Mouse (Mus musculus) liver, embryonic 15.5 days (tissue): ENCODE results near the gene Gm21970. TPM values are rescaled to one million over a fixed set of nuclear protein-coding genes. Genes with fewer than 3 reads are reported as not detected.

ENCODE experiments used
- ATAC-seq: fragments of 200-750 bp; cut with Nextera tagmentation; 2 replicates; pipeline ENCODE4 v1.8.0; 2017; ENCODE audit warnings: moderate number of reproducible peaks, mild to moderate bottlenecking, moderate library complexity; ENCODE audit not compliant: insufficient read depth
- H3K27ac ChIP-seq: fragments of 300-500 bp; sonication (generic); replicated peaks from 2 replicates; pipeline ENCODE4 v1.5.1; 2015; ENCODE audit warnings: mild to moderate bottlenecking, inconsistent platforms
- H3K27me3 ChIP-seq: fragments of 300-500 bp; sonication (generic); 2 replicates; pipeline ENCODE4 v1.6.1; 2015; ENCODE audit warnings: mild to moderate bottlenecking, inconsistent platforms
- H3K36me3 ChIP-seq: fragments of 300-500 bp; sonication (generic); replicated peaks from 2 replicates; pipeline ENCODE4 v1.6.1; 2015; ENCODE audit warnings: moderate library complexity, mild to moderate bottlenecking, inconsistent platforms
- H3K4me1 ChIP-seq: fragments of 300-500 bp; sonication (generic); replicated peaks from 2 replicates; pipeline ENCODE4 v1.6.1; 2015; ENCODE audit warnings: inconsistent platforms
- H3K4me2 ChIP-seq: fragments of 300-500 bp; sonication (generic); 2 replicates; pipeline ENCODE4 v1.6.1; 2015; ENCODE audit warnings: moderate library complexity, mild to moderate bottlenecking, inconsistent platforms
- H3K4me3 ChIP-seq: fragments of 300-500 bp; sonication (generic); replicated peaks from 2 replicates; pipeline ENCODE4 v1.5.1; 2015; ENCODE audit warnings: mild to moderate bottlenecking, inconsistent platforms
- H3K9ac ChIP-seq: fragments of 300-500 bp; sonication (generic); 2 replicates; pipeline ENCODE4 v1.6.1; 2015; ENCODE audit warnings: moderate library complexity, mild to moderate bottlenecking, inconsistent platforms
- H3K9me3 ChIP-seq: fragments of 300-500 bp; sonication (generic); replicated peaks from 2 replicates; pipeline ENCODE4 v1.6.1; 2016; ENCODE audit warnings: inconsistent platforms
- WGBS: fragments of 180-500 bp; shearing (Covaris S2); methylation state at CpG from one replicate; pipeline ENCODE4 v1.1.7; 2015; ENCODE audit warnings: mixed read lengths; ENCODE audit not compliant: insufficient replicate concordance; 5-methylcytosine and 5-hydroxymethylcytosine counted together
- polyA plus RNA-seq: library from polyadenylated mRNA; unstranded; fragments of >200 nt; fragmentation: Nextera tagmentation; extraction: Ambion mirVana; gene quantifications from 2 replicates; pipeline ENCODE4 v1.2.1, GENCODE M21; 2015

Gm21970 gene
- polyA plus RNA-seq, 1 experiment from 2014 or later, result 0.31 TPM

DNA sequence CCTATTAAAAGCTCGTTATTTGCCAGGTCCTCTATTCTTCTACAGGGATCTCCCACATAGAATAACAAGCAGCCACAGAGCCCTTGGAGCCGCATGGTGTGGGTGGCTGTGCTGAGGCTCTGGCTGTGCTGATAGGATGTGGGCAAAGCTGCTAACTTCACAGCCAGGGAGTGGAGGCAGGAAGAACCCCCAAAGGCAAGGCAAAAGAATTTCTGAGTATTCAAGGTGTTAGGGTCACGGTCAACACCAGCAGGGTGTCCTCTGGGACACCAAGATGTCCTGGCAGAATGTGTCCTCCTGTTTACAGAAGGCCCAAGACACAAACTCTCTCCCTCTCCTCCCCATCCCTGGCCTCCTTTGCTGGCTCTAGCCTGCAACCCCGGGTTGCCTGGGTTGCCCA lies 50.9 kb downstream of the Gm21970 start:
- WGBS, result 23% methylated on average over 4 of the region's 4 CpGs
- H3K9ac ChIP-seq, result peak overlapping the region; percentile 64

DNA sequence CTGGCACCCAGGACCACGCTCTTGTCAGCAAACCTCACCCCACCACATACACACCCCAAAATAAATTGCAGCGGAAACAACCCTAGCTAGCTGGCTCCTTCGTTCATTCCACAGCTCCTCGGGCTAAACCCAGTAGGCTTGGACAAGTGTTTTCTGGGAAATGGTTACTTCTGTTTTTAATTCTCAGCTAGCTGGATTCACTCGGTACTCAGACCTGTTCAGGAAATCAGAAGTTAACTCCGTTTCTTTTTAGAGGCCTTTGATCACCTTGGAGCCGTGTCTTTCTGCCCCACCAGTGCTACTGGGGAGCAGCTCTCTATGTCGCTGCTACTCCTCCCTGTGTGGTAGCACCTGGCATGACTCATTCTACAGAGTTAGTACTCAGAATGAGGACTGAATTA lies 51.7 kb downstream of the Gm21970 start:
- Histone ChIP-seq H3K9ac (peak overlapping the region; percentile 64), H3K36me3 (no peaks in the 10 kb centered on the region), H3K4me2 (peak overlapping the region; percentile 65), H3K4me3 (no peak overlapping the region), H3K4me1 (peaks cover 94% of the 10 kb centered on the region), H3K27ac (peak overlapping the region; percentile 100), H3K27me3 (no peaks in the 10 kb centered on the region), H3K9me3 (no peaks in the 10 kb centered on the region)
- WGBS, result 60% methylated on average over 8 of the region's 8 CpGs
- ATAC-seq, result no peak

More for the DNA sequence above, 50.9 kb downstream of the Gm21970 start:
- Histone ChIP-seq H3K36me3 (no peaks in the 10 kb centered on the region), H3K4me1 (peaks cover 94% of the 10 kb centered on the region), H3K9me3 (no peaks in the 10 kb centered on the region), H3K27me3 (no peaks in the 10 kb centered on the region), H3K27ac (peak overlapping the region; percentile 100), H3K4me3 (peak overlapping the region; percentile 9; the same call in 1 of the 2 replicates), H3K4me2 (peak overlapping the region; percentile 65)
- peak; percentile 61 for ATAC-seq

DNA sequence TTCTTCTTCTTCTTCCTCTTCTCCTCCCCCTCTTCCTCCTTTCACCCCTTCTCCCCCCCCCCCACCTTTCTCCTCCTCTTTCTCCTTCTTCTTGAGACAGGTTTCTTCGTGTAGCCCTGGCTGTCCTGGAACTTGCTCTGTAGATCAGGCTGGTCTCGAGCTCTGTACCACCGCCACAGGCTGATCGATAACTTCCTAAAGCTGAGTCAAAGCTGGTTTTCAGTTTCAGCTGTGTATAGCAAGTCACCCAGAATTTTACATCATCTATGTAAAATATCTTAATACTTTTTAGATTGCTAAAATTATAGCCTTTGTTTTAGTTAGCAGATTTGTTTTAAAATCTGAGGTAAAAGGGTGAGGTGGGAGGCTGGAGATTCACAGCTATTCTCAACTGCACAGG lies 53.3 kb downstream of the Gm21970 start:
- H3K9ac ChIP-seq, result no peak overlapping the region
- peak overlapping the region; percentile 87 for H3K27ac ChIP-seq
- H3K27me3 ChIP-seq, result no peaks in the 10 kb centered on the region
- H3K36me3 ChIP-seq, result no peaks in the 10 kb centered on the region
- WGBS, result 76% methylated on average over 4 of the region's 4 CpGs
- H3K4me1 ChIP-seq, result peaks cover 94% of the 10 kb centered on the region
- ATAC-seq, result no peak
- H3K4me2 ChIP-seq, result no peak overlapping the region
- no peaks in the 10 kb centered on the region for H3K9me3 ChIP-seq
- H3K4me3 ChIP-seq, result no peak overlapping the region

DNA sequence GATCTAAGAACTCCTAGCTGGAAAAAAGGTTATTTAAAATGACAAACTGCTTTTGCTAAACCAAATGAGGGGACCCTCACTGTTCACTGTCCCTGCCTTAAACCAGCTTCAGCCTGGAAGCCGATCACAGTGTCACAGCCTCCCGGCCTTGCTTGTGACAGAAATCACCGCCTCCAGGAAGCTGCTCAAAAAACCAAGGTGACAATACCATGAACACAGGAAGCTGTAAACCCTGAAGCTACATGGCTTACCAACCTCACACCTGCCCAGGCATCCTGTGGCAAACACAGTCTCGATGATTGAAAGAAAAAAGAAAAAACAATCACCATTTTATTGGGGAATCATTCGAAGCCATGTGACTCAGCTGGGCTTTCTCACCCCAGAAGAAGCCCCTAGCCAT lies 54.0 kb downstream of the Gm21970 start:
- Histone ChIP-seq H3K27me3 (no peaks in the 10 kb centered on the region), H3K4me3 (no peak overlapping the region), H3K9me3 (no peaks in the 10 kb centered on the region), H3K27ac (peak overlapping the region; percentile 87; the same call in 1 of the 2 replicates), H3K9ac (no peak overlapping the region), H3K4me2 (no peak overlapping the region), H3K36me3 (no peaks in the 10 kb centered on the region), H3K4me1 (peaks cover 94% of the 10 kb centered on the region)
- ATAC-seq, result no peak
- WGBS, result 63% methylated on average over 5 of the region's 5 CpGs

DNA sequence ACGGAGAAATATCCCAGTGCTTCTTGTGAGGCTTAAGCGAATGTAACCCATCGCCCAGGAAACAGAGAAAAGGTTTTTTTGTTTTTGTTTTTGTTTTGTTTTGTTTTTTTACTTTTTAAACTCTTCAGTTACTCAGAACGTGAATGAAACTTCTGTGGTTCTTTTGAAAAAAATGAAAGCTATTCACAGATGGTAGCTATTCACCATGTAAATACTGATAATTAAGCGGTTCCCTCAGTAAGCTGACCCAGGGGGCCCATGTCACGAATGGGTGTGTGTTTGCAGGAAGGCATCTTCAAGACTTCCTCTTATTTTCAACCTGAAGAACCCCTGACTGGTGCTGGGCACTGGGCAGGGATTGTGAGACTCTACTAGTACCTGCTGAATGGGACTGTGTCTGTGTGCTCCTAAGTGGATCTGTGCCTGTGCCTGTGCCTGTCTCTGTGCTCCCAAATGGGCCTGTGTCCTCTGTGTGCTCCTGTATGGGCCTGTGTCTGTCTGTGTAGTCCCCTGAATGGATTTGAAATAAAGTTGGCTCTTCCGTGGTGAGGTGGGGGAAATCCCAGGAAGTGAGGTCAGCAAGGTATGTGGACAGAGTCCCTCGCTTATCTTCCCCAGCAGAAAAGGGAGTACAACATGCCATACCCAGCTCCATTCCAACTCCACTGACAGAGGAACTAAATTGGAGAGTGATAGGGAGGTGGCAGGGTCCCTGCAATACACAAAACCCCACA lies 55.4 kb downstream of the Gm21970 start:
- Histone ChIP-seq H3K36me3 (no peaks in the 10 kb centered on the region), H3K9me3 (no peaks in the 10 kb centered on the region), H3K4me2 (peak overlapping the region; percentile 34), H3K27ac (peak overlapping the region; percentile 87), H3K4me1 (peaks cover 94% of the 10 kb centered on the region), H3K9ac (peak overlapping the region; percentile 55), H3K27me3 (no peaks in the 10 kb centered on the region), H3K4me3 (no peak overlapping the region)
- WGBS, result 49% methylated on average over 8 of the region's 8 CpGs
- ATAC-seq, result no peak

DNA sequence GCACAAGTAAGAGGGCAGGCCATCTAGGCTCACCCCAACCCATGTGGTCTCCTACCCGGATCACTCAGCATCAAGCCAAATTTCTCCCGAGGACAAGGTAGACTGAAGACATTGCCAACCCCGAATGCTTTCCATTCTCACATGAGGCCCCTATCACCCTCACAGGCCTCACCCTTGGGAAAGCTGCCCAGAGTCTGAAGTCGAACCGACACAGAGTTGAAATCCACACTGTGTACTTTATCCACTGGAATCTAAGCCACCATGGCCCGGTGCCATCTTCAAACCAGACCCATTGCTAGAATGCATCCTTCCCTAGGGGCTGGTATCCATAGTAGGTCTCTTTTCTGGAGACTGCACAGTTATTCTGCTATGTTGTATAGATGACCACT lies 56.0 kb downstream of the Gm21970 start:
- peaks cover 95% of the 10 kb centered on the region for H3K4me1 ChIP-seq
- no peaks in the 10 kb centered on the region for H3K9me3 ChIP-seq
- H3K27ac ChIP-seq, result peak overlapping the region; percentile 87
- peak overlapping the region; percentile 34 for H3K4me2 ChIP-seq
- no peaks in the 10 kb centered on the region for H3K27me3 ChIP-seq
- no peak overlapping the region for H3K4me3 ChIP-seq
- no peaks in the 10 kb centered on the region for H3K36me3 ChIP-seq
- peak; percentile 11; the same call in 1 of the 2 replicates for ATAC-seq
- H3K9ac ChIP-seq, result peak overlapping the region; percentile 55
- WGBS, result 59% methylated on average over 6 of the region's 6 CpGs

- no peaks in the 10 kb centered on the region for H3K36me3 ChIP-seq
- H3K4me2 ChIP-seq, result peak overlapping the region; percentile 34
- peak; percentile 72 for ATAC-seq
- H3K4me3 ChIP-seq, result no peak overlapping the region
- H3K9me3 ChIP-seq, result no peaks in the 10 kb centered on the region
- H3K27ac ChIP-seq, result peak overlapping the region; percentile 87
- H3K27me3 ChIP-seq, result no peaks in the 10 kb centered on the region
- H3K4me1 ChIP-seq, result peaks cover 95% of the 10 kb centered on the region
- peak overlapping the region; percentile 55 for H3K9ac ChIP-seq
- WGBS, result 53% methylated on average over 5 of the region's 5 CpGs
Measured at GRCm38 (mm10) chr16:91448088-91448487, 56.6 kb downstream of the Gm21970 start.

DNA sequence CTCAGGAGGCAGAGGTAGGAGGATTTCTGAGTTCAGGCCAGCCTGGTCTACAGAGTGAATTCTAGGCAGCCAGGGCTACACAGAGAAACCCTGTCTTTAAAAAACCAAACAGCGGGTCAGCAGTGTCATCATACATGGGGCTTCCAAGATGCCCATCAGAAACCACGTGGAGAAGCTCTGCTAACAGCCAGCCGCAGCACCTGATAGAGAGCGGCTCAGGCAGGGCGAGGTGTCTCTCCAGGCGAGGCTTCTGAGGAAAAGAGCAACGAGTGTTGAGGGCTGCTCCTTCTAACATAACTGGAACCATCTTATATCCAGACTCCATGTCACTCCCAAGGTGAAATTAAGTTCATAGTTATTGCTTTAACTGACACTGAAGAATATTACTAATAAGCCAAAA lies 57.4 kb downstream of the Gm21970 start:
- WGBS, result 38% methylated on average over 7 of the region's 7 CpGs

DNA sequence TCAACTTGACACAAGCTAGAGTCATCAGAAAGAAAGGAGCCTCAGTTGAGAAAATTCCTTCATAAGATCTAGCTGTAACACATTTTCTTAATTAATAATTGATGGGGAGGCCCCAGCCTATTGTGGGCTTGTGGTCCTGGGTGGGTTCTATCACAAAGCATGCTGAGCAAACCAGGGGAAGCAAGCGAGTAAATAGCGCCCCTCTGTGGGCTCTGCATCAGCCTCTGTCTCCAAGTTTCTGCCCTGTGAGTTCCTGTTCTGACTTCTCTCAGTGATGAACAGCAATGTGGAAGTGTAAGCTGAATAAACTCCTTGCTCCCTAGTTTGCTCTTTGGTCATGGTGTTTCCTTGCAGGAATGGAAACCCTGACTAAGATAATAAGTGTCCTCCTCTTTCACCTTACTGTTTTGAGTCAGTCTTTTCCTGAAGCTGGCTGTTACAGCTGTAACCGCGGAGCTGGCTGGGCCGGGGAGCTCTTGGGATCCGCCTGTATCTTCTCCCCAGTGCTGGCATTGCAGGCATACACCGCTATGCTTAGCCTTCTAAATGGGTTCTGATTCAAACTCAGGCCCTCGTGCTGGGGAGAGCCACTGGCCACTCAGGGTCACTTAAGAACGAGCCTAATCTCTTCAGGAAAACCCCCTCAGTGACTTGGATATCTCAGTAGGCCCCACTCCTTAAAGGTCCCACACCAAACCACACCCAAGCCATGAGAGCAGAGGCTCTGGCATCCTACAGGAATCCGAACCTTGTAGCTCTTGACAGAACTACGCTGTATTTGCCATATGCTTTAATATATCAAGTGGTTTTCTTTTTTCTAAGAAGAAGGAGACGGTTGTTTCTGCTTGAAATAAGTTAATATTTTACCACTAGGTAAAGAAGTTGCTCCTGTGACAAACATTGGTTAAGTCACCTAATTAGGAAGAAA lies 58.9 kb downstream of the Gm21970 start:
- H3K9me3 ChIP-seq, result no peaks in the 10 kb centered on the region
- H3K36me3 ChIP-seq, result no peaks in the 10 kb centered on the region
- WGBS, result 82% methylated on average over 12 of the region's 12 CpGs
- peak overlapping the region; percentile 87 for H3K27ac ChIP-seq
- H3K9ac ChIP-seq, result no peak overlapping the region
- ATAC-seq, result no peak
- no peak overlapping the region for H3K4me3 ChIP-seq
- H3K4me1 ChIP-seq, result peaks cover 83% of the 10 kb centered on the region
- no peaks in the 10 kb centered on the region for H3K27me3 ChIP-seq
- H3K4me2 ChIP-seq, result no peak overlapping the region

More for the DNA sequence above, 57.4 kb downstream of the Gm21970 start:
- ATAC-seq, result peak; percentile 57
- H3K27me3 ChIP-seq, result no peaks in the 10 kb centered on the region
- peaks cover 94% of the 10 kb centered on the region for H3K4me1 ChIP-seq
- no peaks in the 10 kb centered on the region for H3K36me3 ChIP-seq
- peak overlapping the region; percentile 87 for H3K27ac ChIP-seq
- H3K4me2 ChIP-seq, result 0 out of 2 replicates have a peak overlapping the region, but pooled peaks have one; percentile 11
- no peaks in the 10 kb centered on the region for H3K9me3 ChIP-seq
- no peak overlapping the region for H3K4me3 ChIP-seq
- H3K9ac ChIP-seq, result peak overlapping the region; percentile 55; the same call in 1 of the 2 replicates

DNA sequence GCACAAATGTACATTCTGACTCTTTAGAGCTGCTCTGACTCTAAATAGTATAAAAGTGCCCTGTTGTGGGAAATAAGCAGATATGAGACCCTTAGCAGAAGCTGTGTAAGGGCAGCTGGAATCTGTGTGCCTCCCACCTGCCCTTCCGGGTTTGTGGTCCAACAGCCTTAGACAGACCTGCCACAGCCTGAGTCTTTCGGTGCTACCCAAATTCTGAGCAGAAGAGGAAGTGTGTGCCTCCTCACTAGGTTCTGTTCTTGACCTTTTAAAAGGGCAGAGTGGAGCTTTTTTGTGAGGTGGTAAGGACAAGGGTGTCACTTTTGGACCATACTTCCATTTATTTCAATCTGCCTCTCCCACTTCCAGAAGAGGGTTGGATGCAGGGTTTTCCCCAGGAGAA lies 60.4 kb downstream of the Gm21970 start:
- H3K9ac ChIP-seq, result no peak overlapping the region
- peak overlapping the region; percentile 51 for H3K27ac ChIP-seq
- H3K36me3 ChIP-seq, result no peaks in the 10 kb centered on the region
- no peak overlapping the region for H3K4me2 ChIP-seq
- H3K4me3 ChIP-seq, result no peak overlapping the region
- H3K27me3 ChIP-seq, result no peaks in the 10 kb centered on the region
- no peak for ATAC-seq
- no peaks in the 10 kb centered on the region for H3K9me3 ChIP-seq
- peaks cover 67% of the 10 kb centered on the region for H3K4me1 ChIP-seq
- 14% methylated on average over 2 of the region's 2 CpGs for WGBS

DNA sequence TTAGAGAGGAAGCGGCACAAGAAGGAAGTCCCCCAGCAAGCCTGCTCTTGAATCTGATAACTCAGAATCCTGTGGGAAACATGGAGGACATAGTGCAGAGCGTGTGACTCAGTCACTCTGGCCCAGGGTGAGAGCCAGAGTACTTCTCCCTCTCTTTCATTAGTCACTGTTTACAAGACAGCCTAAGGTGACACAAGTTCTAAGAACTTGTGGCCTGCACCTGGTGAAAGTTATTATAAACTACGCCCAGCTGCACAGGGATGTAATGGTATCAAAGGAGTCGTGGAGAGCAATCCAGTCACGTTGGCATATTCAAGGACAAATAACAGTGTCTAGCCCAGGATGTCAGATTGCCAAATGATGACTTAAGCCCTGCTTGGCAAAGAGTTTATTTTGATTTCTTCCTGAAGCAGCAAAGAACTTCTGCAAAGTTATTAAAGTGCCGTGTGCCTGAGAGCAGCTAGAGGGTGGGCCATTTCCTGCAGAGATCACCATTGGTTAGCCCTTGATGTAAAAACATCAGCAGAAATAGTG lies 60.9 kb downstream of the Gm21970 start:
- Histone ChIP-seq H3K9me3 (no peaks in the 10 kb centered on the region), H3K4me1 (peaks cover 62% of the 10 kb centered on the region), H3K9ac (no peak overlapping the region), H3K36me3 (no peaks in the 10 kb centered on the region), H3K27me3 (no peaks in the 10 kb centered on the region), H3K4me2 (no peak overlapping the region), H3K27ac (peak overlapping the region; percentile 51), H3K4me3 (no peak overlapping the region)
- no peak for ATAC-seq
- 40% methylated on average over 6 of the region's 6 CpGs for WGBS
